Mouse (Mus musculus) neural tube, embryonic 14.5 days (tissue): ENCODE data around the gene Slc8b1. TPM values are rescaled to one million over a fixed set of nuclear protein-coding genes. Genes with fewer than 3 reads are reported as not detected.
A peak's percentile ranks its signal among the peaks of the same experiment; 100 is the strongest.

Source experiments
- ATAC-seq: fragments of 200-750 bp; cut with Nextera tagmentation; 2 replicates; pipeline ENCODE4 v1.8.0; 2017; ENCODE audit warnings: low read depth, mild to moderate bottlenecking, moderate TSS enrichment, moderate library complexity
- H3K27ac ChIP-seq: fragments of 300-500 bp; sonication (generic); 2 replicates; pipeline ENCODE4 v1.5.1; 2014; ENCODE audit warnings: low read depth, mild to moderate bottlenecking, control low read depth, low read length, moderate library complexity, mixed read lengths
- H3K27me3 ChIP-seq: fragments of 300-500 bp; sonication (generic); 2 replicates; pipeline ENCODE4 v1.6.1; 2014; ENCODE audit warnings: low read length; ENCODE audit not compliant: control insufficient read depth, insufficient read depth
- H3K36me3 ChIP-seq: fragments of 300-500 bp; sonication (generic); 2 replicates; pipeline ENCODE4 v1.6.1; 2014; ENCODE audit warnings: low read length, mixed read lengths; ENCODE audit not compliant: control insufficient read depth, insufficient read depth
- H3K4me1 ChIP-seq: fragments of 300-500 bp; sonication (generic); 2 replicates; pipeline ENCODE4 v1.6.1; 2014; ENCODE audit warnings: low read length; ENCODE audit not compliant: control insufficient read depth, insufficient read depth
- H3K4me2 ChIP-seq: fragments of 300-500 bp; sonication (generic); 2 replicates; pipeline ENCODE4 v1.6.1; 2014; ENCODE audit warnings: mild to moderate bottlenecking, low read depth, low read length, control low read depth
- H3K4me3 ChIP-seq: fragments of 300-500 bp; sonication (generic); 2 replicates; pipeline ENCODE4 v1.5.1; 2014; ENCODE audit warnings: low read depth, low read length, control low read depth, mixed read lengths
- H3K9ac ChIP-seq: fragments of 300-500 bp; sonication (generic); replicated peaks from 2 replicates; pipeline ENCODE4 v1.6.1; 2014; ENCODE audit warnings: low read depth, mild to moderate bottlenecking, control low read depth, low read length, mixed read lengths
- H3K9me3 ChIP-seq: fragments of 300-500 bp; sonication (generic); 2 replicates; pipeline ENCODE4 v1.6.1; 2016; ENCODE audit warnings: low read length; ENCODE audit not compliant: control insufficient read depth
- WGBS: fragments of 180-500 bp; shearing (Covaris S2); extraction: QIAGEN DNeasy Blood & Tissue Kit; methylation state at CpG from one replicate; pipeline ENCODE4 v1.1.7; 2014; 5-methylcytosine and 5-hydroxymethylcytosine counted together
- polyA plus RNA-seq: library from polyadenylated mRNA; unstranded; fragments of >200 nt; fragmentation: Nextera tagmentation; extraction: Ambion mirVana; gene quantifications from 2 replicates; pipeline ENCODE4 v1.2.1, GENCODE M21; 2014

Gene Slc8b1
- polyA plus RNA-seq, 1 experiment from 2014 or later: 0.95 TPM

- Histone ChIP-seq H3K27ac (no peak overlapping the region), H3K4me3 (no peak overlapping the region), H3K4me2 (no peak overlapping the region), H3K9ac (no peak overlapping the region), H3K27me3 (no peaks in the 10 kb centered on the region), H3K36me3 (no peaks in the 10 kb centered on the region), H3K9me3 (no peaks in the 10 kb centered on the region), H3K4me1 (no peaks in the 10 kb centered on the region)
- 89% methylated on average over 17 of the region's 20 CpGs for WGBS
- ATAC-seq: no peak
Measured at GRCm38 (mm10) chr5:120527296-120527964, 16.5 kb downstream of the Slc8b1 start.

GRCm38 (mm10) chr5:120531631-120532030 lies 20.7 kb downstream of the Slc8b1 start:
- ATAC-seq: no peak
- no peak overlapping the region for H3K9ac ChIP-seq
- peaks cover 12% of the 10 kb centered on the region for H3K4me1 ChIP-seq
- WGBS: 89% methylated on average over 8 of the region's 8 CpGs
- no peaks in the 10 kb centered on the region for H3K9me3 ChIP-seq
- no peaks in the 10 kb centered on the region for H3K27me3 ChIP-seq
- H3K27ac ChIP-seq: no peak overlapping the region
- H3K36me3 ChIP-seq: no peaks in the 10 kb centered on the region
- H3K4me2 ChIP-seq: no peak overlapping the region
- no peak overlapping the region for H3K4me3 ChIP-seq

GRCm38 (mm10) chr5:120534071-120534685 lies 23.2 kb downstream of the Slc8b1 start:
- H3K9ac ChIP-seq: 0 out of 2 replicates have a peak overlapping the region, but pooled peaks have one; percentile 11
- H3K36me3 ChIP-seq: peaks cover 11% of the 10 kb centered on the region
- 12% methylated on average over 15 of the region's 15 CpGs for WGBS
- peak overlapping the region; percentile 58 for H3K27ac ChIP-seq
- H3K4me1 ChIP-seq: peaks cover 12% of the 10 kb centered on the region
- ATAC-seq: peak; percentile 67
- H3K9me3 ChIP-seq: no peaks in the 10 kb centered on the region
- H3K4me2 ChIP-seq: no peak overlapping the region
- no peak overlapping the region for H3K4me3 ChIP-seq
- H3K27me3 ChIP-seq: no peaks in the 10 kb centered on the region

GRCm38 (mm10) chr5:120534686-120535075 lies 23.7 kb downstream of the Slc8b1 start:
- peak overlapping the region; percentile 58 for H3K27ac ChIP-seq
- 23% methylated on average over 2 of the region's 2 CpGs for WGBS
- no peak overlapping the region for H3K4me2 ChIP-seq
- no peaks in the 10 kb centered on the region for H3K27me3 ChIP-seq
- H3K4me1 ChIP-seq: peaks cover 12% of the 10 kb centered on the region
- peaks cover 11% of the 10 kb centered on the region for H3K36me3 ChIP-seq
- no peaks in the 10 kb centered on the region for H3K9me3 ChIP-seq
- H3K4me3 ChIP-seq: no peak overlapping the region
- 0 out of 2 replicates have a peak overlapping the region, but pooled peaks have one; percentile 11 for H3K9ac ChIP-seq
- ATAC-seq: peak; percentile 44

- Histone ChIP-seq H3K9me3 (no peaks in the 10 kb centered on the region), H3K4me1 (peaks cover 12% of the 10 kb centered on the region), H3K36me3 (peaks cover 11% of the 10 kb centered on the region), H3K9ac (no peak overlapping the region), H3K4me2 (no peak overlapping the region), H3K4me3 (no peak overlapping the region), H3K27ac (no peak overlapping the region), H3K27me3 (no peaks in the 10 kb centered on the region)
- 79% methylated on average over 13 of the region's 13 CpGs for WGBS
- no peak for ATAC-seq
Measured at GRCm38 (mm10) chr5:120536046-120536445, 25.1 kb downstream of the Slc8b1 start.

DNA sequence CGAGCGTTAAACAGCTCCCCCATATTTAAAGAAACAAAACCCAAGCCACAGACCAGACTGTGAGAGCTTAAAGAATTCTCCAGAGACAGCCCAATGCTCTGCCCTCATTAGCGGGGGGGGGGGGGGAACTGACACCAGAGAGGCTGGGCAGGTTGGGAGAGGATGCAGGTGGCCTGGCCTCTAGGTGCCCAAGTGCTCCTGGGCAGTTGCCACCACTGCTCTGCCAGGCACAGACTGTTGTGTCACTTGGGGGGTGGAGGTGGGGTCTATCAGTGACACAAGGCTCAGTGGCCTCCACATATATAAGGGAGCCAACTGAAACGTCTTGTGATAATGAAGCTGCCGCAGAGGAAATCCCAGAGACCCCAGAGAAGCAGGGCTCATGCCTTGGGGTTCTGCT lies 25.7 kb downstream of the Slc8b1 start:
- H3K27ac ChIP-seq: no peak overlapping the region
- no peaks in the 10 kb centered on the region for H3K27me3 ChIP-seq
- no peak overlapping the region for H3K4me2 ChIP-seq
- ATAC-seq: no peak
- H3K36me3 ChIP-seq: peaks cover 11% of the 10 kb centered on the region
- no peak overlapping the region for H3K9ac ChIP-seq
- H3K4me1 ChIP-seq: peaks cover 12% of the 10 kb centered on the region
- no peak overlapping the region for H3K4me3 ChIP-seq
- 82% methylated on average over 5 of the region's 5 CpGs for WGBS
- H3K9me3 ChIP-seq: no peaks in the 10 kb centered on the region

- Histone ChIP-seq H3K4me2 (no peak overlapping the region), H3K9me3 (no peaks in the 10 kb centered on the region), H3K27me3 (no peaks in the 10 kb centered on the region), H3K4me3 (no peak overlapping the region), H3K9ac (no peak overlapping the region), H3K4me1 (no peaks in the 10 kb centered on the region), H3K27ac (no peak overlapping the region), H3K36me3 (0 out of 2 replicates have a peak, but pooled peaks cover 10% of the 10 kb centered on the region)
- 70% methylated on average over 11 of the region's 11 CpGs for WGBS
- ATAC-seq: no peak
Measured at GRCm38 (mm10) chr5:120548236-120548850, 37.4 kb downstream of the Slc8b1 start.

DNA sequence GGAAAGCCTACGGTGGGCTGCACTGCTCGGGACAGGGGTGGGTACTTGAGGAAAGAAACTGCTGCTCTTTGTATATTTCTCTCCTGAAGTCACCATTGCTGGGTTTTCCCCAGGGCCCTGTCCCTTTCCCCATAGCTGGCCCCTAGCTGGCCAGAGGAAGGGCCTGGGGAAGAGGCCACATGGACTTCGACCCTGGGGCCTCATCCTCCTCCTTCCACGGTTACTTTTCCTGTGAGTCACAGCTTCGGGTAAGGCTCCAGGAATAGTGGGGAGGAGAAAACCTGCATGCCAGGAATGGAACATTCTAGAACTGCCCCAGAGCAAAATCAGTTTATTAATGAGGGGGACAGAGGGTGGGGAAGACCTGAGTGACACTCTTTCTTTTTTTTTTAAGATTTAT lies 39.2 kb downstream of the Slc8b1 start:
- 88% methylated on average over 5 of the region's 5 CpGs for WGBS
- Histone ChIP-seq H3K36me3 (0 out of 2 replicates have a peak, but pooled peaks cover 17% of the 10 kb centered on the region), H3K4me3 (no peak overlapping the region), H3K4me1 (no peaks in the 10 kb centered on the region), H3K27ac (no peak overlapping the region), H3K9ac (no peak overlapping the region), H3K4me2 (no peak overlapping the region), H3K27me3 (no peaks in the 10 kb centered on the region), H3K9me3 (no peaks in the 10 kb centered on the region)
- no peak for ATAC-seq

DNA sequence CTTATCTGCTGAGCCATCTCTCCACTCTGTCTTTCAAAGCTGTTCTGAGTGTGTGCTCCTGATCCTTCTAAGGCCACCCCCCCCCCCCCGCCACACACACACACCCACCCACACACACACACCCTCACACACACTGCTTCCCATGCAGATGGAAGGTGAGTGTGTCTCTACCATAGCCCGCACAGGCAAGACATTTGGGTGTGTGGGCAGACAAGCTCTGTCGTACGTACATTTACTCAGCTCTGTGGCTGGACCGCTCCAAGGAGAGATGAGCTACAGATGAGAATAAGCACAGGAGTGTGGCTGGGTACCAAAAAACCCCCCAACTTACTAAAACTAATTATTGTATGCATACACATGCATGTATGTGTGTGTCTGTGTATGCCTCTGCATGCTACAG lies 39.7 kb downstream of the Slc8b1 start:
- H3K4me2 ChIP-seq: no peak overlapping the region
- no peaks in the 10 kb centered on the region for H3K9me3 ChIP-seq
- H3K27me3 ChIP-seq: no peaks in the 10 kb centered on the region
- H3K4me1 ChIP-seq: no peaks in the 10 kb centered on the region
- no peak overlapping the region for H3K4me3 ChIP-seq
- WGBS: 98% methylated on average over 5 of the region's 5 CpGs
- no peak overlapping the region for H3K27ac ChIP-seq
- no peak overlapping the region for H3K9ac ChIP-seq
- ATAC-seq: no peak
- 0 out of 2 replicates have a peak, but pooled peaks cover 17% of the 10 kb centered on the region for H3K36me3 ChIP-seq
